Mouse (Mus musculus): ENCODE measurements at regions not wholly inside any gene's neighbourhood (a gene's known extent, or its start where the extent isn't known, plus 50 kb on each side); places are given as distances from the start of the nearest gene placed in this dataset.
"Not testable (repeated sequence)": the region's sequence is repeated elsewhere in the genome, so short reads cannot be mapped to it uniquely, and the experiment has no call there.

GRCm38 (mm10) chr8:71823655-71824622, 57.9 kb upstream of the Zfp709 start:
- H3K4me3 ChIP-seq (ENCODE audit: low read depth, low read length): not testable (repeated sequence)
- WGBS: 66% methylated on average over 3 of the region's 3 CpGs

GRCm38 (mm10) chr8:71822749-71823148, 59.1 kb upstream of the Zfp709 start:
- H3K4me1 ChIP-seq (ENCODE audit: insufficient read depth, low read length); H3K36me3 ChIP-seq (ENCODE audit: insufficient read depth, low read length); H3K4me3 ChIP-seq (ENCODE audit: low read depth, low read length); DNase-seq (ENCODE audit: low spot score); H3K27me3 ChIP-seq (ENCODE audit: insufficient read depth, low read length); H3K4me2 ChIP-seq (ENCODE audit: low read depth, low read length, poor library complexity, severe bottlenecking); H3K27ac ChIP-seq (ENCODE audit: low read depth, low read length); ATAC-seq (ENCODE audit: low FRiP score); H3K9ac ChIP-seq (replicated peaks; ENCODE audit: low read length, poor library complexity, severe bottlenecking); H3K9me3 ChIP-seq (ENCODE audit: low read length): not testable (repeated sequence)
- WGBS: 66% methylated on average over 1 of the region's 1 CpGs

More at GRCm38 (mm10) chr8:71823655-71824622, 57.9 kb upstream of the Zfp709 start:
- H3K9me3 ChIP-seq (ENCODE audit: low read length); H3K36me3 ChIP-seq (ENCODE audit: insufficient read depth, low read length); H3K27me3 ChIP-seq (ENCODE audit: insufficient read depth, low read length); H3K9ac ChIP-seq (replicated peaks; ENCODE audit: low read length, poor library complexity, severe bottlenecking); H3K4me1 ChIP-seq (ENCODE audit: insufficient read depth, low read length); H3K27ac ChIP-seq (ENCODE audit: low read depth, low read length); H3K4me2 ChIP-seq (ENCODE audit: low read depth, low read length, poor library complexity, severe bottlenecking); DNase-seq (ENCODE audit: low spot score): not testable (repeated sequence)
- ATAC-seq (ENCODE audit: low FRiP score): peak; percentile 59

- not testable (repeated sequence) for H3K9ac ChIP-seq (replicated peaks; ENCODE audit: low read length, poor library complexity, severe bottlenecking); H3K4me2 ChIP-seq (ENCODE audit: low read depth, low read length, poor library complexity, severe bottlenecking); DNase-seq (ENCODE audit: low spot score); H3K36me3 ChIP-seq (ENCODE audit: insufficient read depth, low read length); H3K4me1 ChIP-seq (ENCODE audit: insufficient read depth, low read length); H3K27me3 ChIP-seq (ENCODE audit: insufficient read depth, low read length); H3K9me3 ChIP-seq (ENCODE audit: low read length); H3K4me3 ChIP-seq (ENCODE audit: low read depth, low read length); H3K27ac ChIP-seq (ENCODE audit: low read depth, low read length)
- ATAC-seq (ENCODE audit: low FRiP score): peak; percentile 66
- 80% methylated on average over 8 of the region's 8 CpGs for WGBS
Measured at GRCm38 (mm10) chr8:71819936-71820335, 61.9 kb upstream of the Zfp709 start.

GRCm38 (mm10) chr8:71819381-71819780, 62.4 kb upstream of the Zfp709 start:
- 90% methylated on average over 9 of the region's 9 CpGs for WGBS
- peak; percentile 59 for ATAC-seq (ENCODE audit: low FRiP score)
- not testable (repeated sequence) for DNase-seq (ENCODE audit: low spot score)

GRCm38 (mm10) chr8:71816272-71817034, 65.4 kb upstream of the Zfp709 start:
- H3K27me3 ChIP-seq (ENCODE audit: insufficient read depth, low read length); ATAC-seq (ENCODE audit: low FRiP score); H3K36me3 ChIP-seq (ENCODE audit: insufficient read depth, low read length); H3K4me2 ChIP-seq (ENCODE audit: low read depth, low read length, poor library complexity, severe bottlenecking); H3K27ac ChIP-seq (ENCODE audit: low read depth, low read length); H3K9ac ChIP-seq (replicated peaks; ENCODE audit: low read length, poor library complexity, severe bottlenecking); H3K4me3 ChIP-seq (ENCODE audit: low read depth, low read length); H3K4me1 ChIP-seq (ENCODE audit: insufficient read depth, low read length); H3K9me3 ChIP-seq (ENCODE audit: low read length): not testable (repeated sequence)
- 93% methylated on average over 19 of the region's 20 CpGs for WGBS
- peak; percentile 0 for DNase-seq (ENCODE audit: low spot score)

More at GRCm38 (mm10) chr8:71819381-71819780, 62.4 kb upstream of the Zfp709 start:
- not testable (repeated sequence) for H3K4me2 ChIP-seq (ENCODE audit: low read depth, low read length, poor library complexity, severe bottlenecking); H3K4me3 ChIP-seq (ENCODE audit: low read depth, low read length); H3K27me3 ChIP-seq (ENCODE audit: insufficient read depth, low read length); H3K9ac ChIP-seq (replicated peaks; ENCODE audit: low read length, poor library complexity, severe bottlenecking); H3K27ac ChIP-seq (ENCODE audit: low read depth, low read length); H3K9me3 ChIP-seq (ENCODE audit: low read length); H3K36me3 ChIP-seq (ENCODE audit: insufficient read depth, low read length); H3K4me1 ChIP-seq (ENCODE audit: insufficient read depth, low read length)

- not testable (repeated sequence) for H3K4me3 ChIP-seq (ENCODE audit: low read depth, low read length); H3K9me3 ChIP-seq (ENCODE audit: low read length); H3K36me3 ChIP-seq (ENCODE audit: insufficient read depth, low read length); H3K27me3 ChIP-seq (ENCODE audit: insufficient read depth, low read length); H3K9ac ChIP-seq (replicated peaks; ENCODE audit: low read length, poor library complexity, severe bottlenecking); ATAC-seq (ENCODE audit: low FRiP score); H3K27ac ChIP-seq (ENCODE audit: low read depth, low read length); H3K4me1 ChIP-seq (ENCODE audit: insufficient read depth, low read length); H3K4me2 ChIP-seq (ENCODE audit: low read depth, low read length, poor library complexity, severe bottlenecking)
- 95% methylated on average over 5 of the region's 5 CpGs for WGBS
- peak; percentile 0 for DNase-seq (ENCODE audit: low spot score)
Measured at GRCm38 (mm10) chr8:71815813-71816212, 66.0 kb upstream of the Zfp709 start.

GRCm38 (mm10) chr8:71814740-71815514, 66.9 kb upstream of the Zfp709 start:
- not testable (repeated sequence) for H3K36me3 ChIP-seq (ENCODE audit: insufficient read depth, low read length); H3K4me2 ChIP-seq (ENCODE audit: low read depth, low read length, poor library complexity, severe bottlenecking); H3K9ac ChIP-seq (replicated peaks; ENCODE audit: low read length, poor library complexity, severe bottlenecking); H3K4me1 ChIP-seq (ENCODE audit: insufficient read depth, low read length); ATAC-seq (ENCODE audit: low FRiP score); H3K27ac ChIP-seq (ENCODE audit: low read depth, low read length); H3K4me3 ChIP-seq (ENCODE audit: low read depth, low read length); H3K27me3 ChIP-seq (ENCODE audit: insufficient read depth, low read length); H3K9me3 ChIP-seq (ENCODE audit: low read length)
- DNase-seq (ENCODE audit: low spot score): peak; percentile 0
- 90% methylated on average over 14 of the region's 14 CpGs for WGBS

GRCm38 (mm10) chr8:71813889-71814288, 67.9 kb upstream of the Zfp709 start:
- H3K36me3 ChIP-seq (ENCODE audit: insufficient read depth, low read length); H3K4me1 ChIP-seq (ENCODE audit: insufficient read depth, low read length); ATAC-seq (ENCODE audit: low FRiP score); H3K27ac ChIP-seq (ENCODE audit: low read depth, low read length); H3K4me2 ChIP-seq (ENCODE audit: low read depth, low read length, poor library complexity, severe bottlenecking); H3K9ac ChIP-seq (replicated peaks; ENCODE audit: low read length, poor library complexity, severe bottlenecking); H3K4me3 ChIP-seq (ENCODE audit: low read depth, low read length); H3K9me3 ChIP-seq (ENCODE audit: low read length); H3K27me3 ChIP-seq (ENCODE audit: insufficient read depth, low read length): not testable (repeated sequence)
- 89% methylated on average over 4 of the region's 4 CpGs for WGBS
- DNase-seq (ENCODE audit: low spot score): peak; percentile 0
